Mouse (Mus musculus): Measurements from ENCODE around the gene Clic6. TPM values are rescaled to one million over a fixed set of nuclear protein-coding genes. Genes with fewer than 3 reads are reported as not detected.

Clic6 gene
- polyA plus RNA-seq, 1 experiment from 2014 or later = 8.0 TPM

DNA sequence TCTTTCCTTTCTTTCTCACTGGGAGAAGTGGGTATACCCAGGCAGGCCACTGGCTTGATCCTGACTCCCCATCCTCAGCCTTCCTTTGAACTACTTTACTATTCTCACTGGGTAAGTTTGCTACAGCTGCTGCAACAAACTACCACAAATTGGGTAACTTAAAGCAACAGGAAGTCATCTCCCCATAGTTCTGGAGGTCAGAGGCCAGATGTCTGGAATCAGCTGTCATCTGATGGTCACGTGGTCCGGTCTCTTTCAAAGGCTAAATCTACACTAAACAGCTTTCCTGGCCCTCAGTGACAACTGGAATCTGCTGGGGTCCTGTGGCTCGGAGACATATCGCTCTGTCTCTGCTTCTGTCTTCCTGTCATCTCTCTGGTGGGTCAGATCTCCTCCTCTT, 87.7 kb downstream of the Clic6 start:
- Histone ChIP-seq H3K4me2 (no peak overlapping the region), H3K4me3 (replicated peaks) (no peak overlapping the region), H3K27me3 (no peaks in the 10 kb centered on the region), H3K36me3 (no peaks in the 10 kb centered on the region), H3K9me3 (replicated peaks) (no peaks in the 10 kb centered on the region), H3K4me1 (no peaks in the 10 kb centered on the region), H3K9ac (no peak overlapping the region), H3K27ac (no peak overlapping the region)
- 51% methylated on average over 4 of the region's 4 CpGs for WGBS
- no peak for ATAC-seq (replicated peaks; ENCODE audit: low FRiP score)

DNA sequence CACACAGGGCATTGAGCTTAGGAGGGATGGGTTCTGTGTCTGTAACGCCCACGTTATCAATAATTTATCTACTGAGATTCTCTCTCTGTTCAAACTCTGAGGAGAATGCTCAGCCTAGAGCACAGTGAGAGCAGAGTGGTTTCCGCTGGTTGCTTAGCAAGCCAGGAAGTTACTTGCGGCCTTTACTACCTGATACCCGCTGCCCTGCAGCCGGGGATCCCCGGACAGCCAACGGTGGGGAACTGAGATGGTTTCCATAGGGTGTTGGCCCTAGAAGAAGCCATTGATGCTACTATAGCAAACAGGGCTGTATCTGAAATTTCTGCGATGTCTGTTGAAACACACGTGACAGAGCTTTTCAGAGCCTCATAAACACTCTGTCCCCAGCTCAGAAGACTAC, 90.3 kb downstream of the Clic6 start:
- Histone ChIP-seq H3K4me3 (replicated peaks) (no peak overlapping the region), H3K4me1 (0 out of 2 replicates have a peak, but pooled peaks cover 4% of the 10 kb centered on the region), H3K9ac (no peak overlapping the region), H3K9me3 (replicated peaks) (no peaks in the 10 kb centered on the region), H3K27ac (no peak overlapping the region), H3K27me3 (no peaks in the 10 kb centered on the region), H3K36me3 (no peaks in the 10 kb centered on the region), H3K4me2 (no peak overlapping the region)
- 72% methylated on average over 10 of the region's 10 CpGs for WGBS
- no peak for ATAC-seq (replicated peaks; ENCODE audit: low FRiP score)

DNA sequence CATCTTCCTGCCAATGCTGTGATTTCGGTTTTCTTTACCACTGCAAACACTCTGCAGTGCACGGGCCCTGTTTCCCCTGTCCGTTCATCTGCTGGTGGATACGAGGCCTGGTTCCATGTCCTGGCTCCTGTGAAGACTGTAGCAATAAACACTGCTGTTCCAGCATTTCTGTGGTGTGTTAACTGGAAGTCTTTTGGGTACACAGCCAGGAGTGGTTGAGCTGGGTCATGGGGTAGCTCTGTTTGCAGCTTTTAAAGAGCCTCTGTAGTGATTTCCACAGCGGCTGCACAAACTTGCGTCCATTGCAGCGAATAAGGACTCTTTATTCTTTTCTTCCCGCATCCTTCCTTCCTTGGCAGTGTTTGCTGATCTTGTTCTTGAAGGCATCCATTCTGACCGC, 91.8 kb downstream of the Clic6 start:
- Histone ChIP-seq H3K27ac (no peak overlapping the region), H3K4me3 (replicated peaks) (no peak overlapping the region), H3K27me3 (no peaks in the 10 kb centered on the region), H3K36me3 (no peaks in the 10 kb centered on the region), H3K4me2 (no peak overlapping the region), H3K4me1 (0 out of 2 replicates have a peak, but pooled peaks cover 4% of the 10 kb centered on the region), H3K9me3 (replicated peaks) (no peaks in the 10 kb centered on the region), H3K9ac (no peak overlapping the region)
- no peak for ATAC-seq (replicated peaks; ENCODE audit: low FRiP score)
- 89% methylated on average over 9 of the region's 9 CpGs for WGBS

DNA sequence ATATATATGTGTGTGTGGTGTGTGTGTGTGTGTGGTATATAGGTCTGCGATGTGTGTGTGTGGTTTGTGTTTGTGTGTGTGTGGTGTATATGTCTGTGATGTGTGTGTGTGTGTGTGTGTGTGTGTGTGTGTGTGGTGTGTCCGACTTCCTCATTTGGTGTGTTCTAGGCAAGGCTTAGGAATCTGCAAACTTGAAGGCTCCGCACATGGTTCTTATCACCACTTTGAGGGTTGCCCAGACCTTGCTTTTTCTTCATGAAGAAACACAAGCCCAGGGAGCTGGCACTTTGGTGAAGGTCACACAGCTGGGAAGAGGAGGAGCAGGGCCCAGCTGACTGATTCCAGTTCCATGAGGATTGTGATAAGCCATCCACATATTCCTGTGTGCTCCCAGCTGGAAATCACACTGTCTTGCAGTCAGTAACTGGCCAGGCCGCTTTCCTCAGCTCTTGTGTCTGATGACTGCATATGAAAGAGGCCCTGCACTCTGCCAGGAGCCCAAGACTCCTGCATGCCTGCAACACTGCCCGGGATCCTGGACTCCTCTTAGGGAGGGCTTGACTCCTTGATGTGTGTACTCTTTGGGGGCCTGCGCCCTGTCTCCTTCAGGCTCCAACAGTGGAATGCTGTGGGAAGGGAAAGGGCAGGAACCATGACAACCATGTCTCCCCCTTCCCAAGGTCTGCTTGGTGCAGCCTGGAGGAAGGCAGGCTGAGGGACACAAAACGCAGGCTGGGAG, 93.5 kb downstream of the Clic6 start:
- H3K27ac ChIP-seq = no peak overlapping the region
- no peak overlapping the region for H3K4me2 ChIP-seq
- H3K9ac ChIP-seq = no peak overlapping the region
- 76% methylated on average over 7 of the region's 7 CpGs for WGBS
- H3K27me3 ChIP-seq = no peaks in the 10 kb centered on the region
- 0 out of 2 replicates have a peak, but pooled peaks cover 4% of the 10 kb centered on the region for H3K4me1 ChIP-seq
- ATAC-seq (replicated peaks; ENCODE audit: low FRiP score) = no peak
- H3K9me3 ChIP-seq (replicated peaks) = no peaks in the 10 kb centered on the region
- H3K4me3 ChIP-seq (replicated peaks) = no peak overlapping the region
- no peaks in the 10 kb centered on the region for H3K36me3 ChIP-seq

GRCm38 (mm10) chr16:92580981-92581380, 95.4 kb downstream of the Clic6 start:
- H3K4me1 ChIP-seq = 0 out of 2 replicates have a peak, but pooled peaks cover 4% of the 10 kb centered on the region
- H3K4me3 ChIP-seq (replicated peaks) = no peak overlapping the region
- H3K27me3 ChIP-seq = no peaks in the 10 kb centered on the region
- H3K9ac ChIP-seq = no peak overlapping the region
- 74% methylated on average over 10 of the region's 10 CpGs for WGBS
- no peaks in the 10 kb centered on the region for H3K36me3 ChIP-seq
- no peak for ATAC-seq (replicated peaks; ENCODE audit: low FRiP score)
- H3K9me3 ChIP-seq (replicated peaks) = no peaks in the 10 kb centered on the region
- no peak overlapping the region for H3K4me2 ChIP-seq
- H3K27ac ChIP-seq = no peak overlapping the region

GRCm38 (mm10) chr16:92581767-92582166, 96.2 kb downstream of the Clic6 start:
- no peak overlapping the region for H3K9ac ChIP-seq
- no peak overlapping the region for H3K4me3 ChIP-seq (replicated peaks)
- H3K9me3 ChIP-seq (replicated peaks) = no peaks in the 10 kb centered on the region
- no peak overlapping the region for H3K4me2 ChIP-seq
- H3K4me1 ChIP-seq = 0 out of 2 replicates have a peak, but pooled peaks cover 4% of the 10 kb centered on the region
- WGBS = 67% methylated on average over 10 of the region's 10 CpGs
- ATAC-seq (replicated peaks; ENCODE audit: low FRiP score) = no peak
- no peaks in the 10 kb centered on the region for H3K27me3 ChIP-seq
- no peaks in the 10 kb centered on the region for H3K36me3 ChIP-seq
- H3K27ac ChIP-seq = no peak overlapping the region

DNA sequence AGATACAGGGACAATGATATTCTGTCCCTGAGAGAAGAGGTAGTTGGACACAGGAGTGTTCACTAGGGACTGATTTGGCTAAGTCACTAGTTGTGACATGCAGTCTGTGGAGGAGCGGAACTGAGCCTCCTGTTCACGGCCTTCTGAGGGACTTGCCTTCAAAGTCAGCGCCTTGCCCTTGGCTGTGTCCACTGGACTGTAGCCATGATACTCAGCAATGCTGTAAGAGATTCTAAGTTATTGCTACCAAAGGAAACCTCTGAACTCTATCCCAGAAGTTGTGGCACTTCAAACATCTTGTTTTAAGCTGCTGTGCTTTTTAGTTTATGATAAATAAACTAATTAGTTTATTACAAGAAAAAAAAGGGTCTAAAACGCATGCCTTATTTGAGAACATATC, 102.3 kb downstream of the Clic6 start:
- Histone ChIP-seq H3K36me3 (no peaks in the 10 kb centered on the region), H3K4me3 (replicated peaks) (no peak overlapping the region), H3K27ac (no peak overlapping the region), H3K4me2 (no peak overlapping the region), H3K4me1 (no peaks in the 10 kb centered on the region), H3K9me3 (replicated peaks) (no peaks in the 10 kb centered on the region), H3K27me3 (no peaks in the 10 kb centered on the region), H3K9ac (no peak overlapping the region)
- ATAC-seq (replicated peaks; ENCODE audit: low FRiP score) = no peak
- WGBS = 62% methylated on average over 4 of the region's 4 CpGs

Other genes starting within 250 kb of the Clic6 start
- gene Kcne2, start 193.3 kb upstream of the Clic6 start, polyA plus RNA-seq (2015; fragmentation: Nextera tagmentation; extraction: Ambion mirVana) = 0.10 and 0.27 TPM in 2 replicates
- 126 and 141 TPM in 2 replicates for gene Smim11, start 184.4 kb upstream of the Clic6 start, polyA plus RNA-seq (2015; fragmentation: Nextera tagmentation; extraction: Ambion mirVana)
- not detected in 2 replicates for gene Fam243, start 164.3 kb upstream of the Clic6 start, polyA plus RNA-seq (2015; fragmentation: Nextera tagmentation; extraction: Ambion mirVana)
- gene Kcne1, start 126.3 kb upstream of the Clic6 start, polyA plus RNA-seq (2015; fragmentation: Nextera tagmentation; extraction: Ambion mirVana) = 1.8 and 2.0 TPM in 2 replicates
- gene Rcan1, start 14.9 kb upstream of the Clic6 start, polyA plus RNA-seq (2015; fragmentation: Nextera tagmentation; extraction: Ambion mirVana) = 26.5 and 27.0 TPM in 2 replicates

Data from kidney, embryonic 15.5 days (tissue).